Mouse (Mus musculus) 3134 (cell line): Measurements from ENCODE around the gene Adam11.
"Not testable (repeated sequence)": the region's sequence is repeated elsewhere in the genome, so short reads cannot be mapped to it uniquely, and the experiment has no call there.

Source experiments
- DNase-seq: peaks from one replicate; pipeline ENCODE4 v3.0.0-alpha.2; 2011; ENCODE audit warnings: low spot score; ENCODE audit not compliant: insufficient read length; ENCODE audit errors: extremely low read depth

Adam11 gene

DNA sequence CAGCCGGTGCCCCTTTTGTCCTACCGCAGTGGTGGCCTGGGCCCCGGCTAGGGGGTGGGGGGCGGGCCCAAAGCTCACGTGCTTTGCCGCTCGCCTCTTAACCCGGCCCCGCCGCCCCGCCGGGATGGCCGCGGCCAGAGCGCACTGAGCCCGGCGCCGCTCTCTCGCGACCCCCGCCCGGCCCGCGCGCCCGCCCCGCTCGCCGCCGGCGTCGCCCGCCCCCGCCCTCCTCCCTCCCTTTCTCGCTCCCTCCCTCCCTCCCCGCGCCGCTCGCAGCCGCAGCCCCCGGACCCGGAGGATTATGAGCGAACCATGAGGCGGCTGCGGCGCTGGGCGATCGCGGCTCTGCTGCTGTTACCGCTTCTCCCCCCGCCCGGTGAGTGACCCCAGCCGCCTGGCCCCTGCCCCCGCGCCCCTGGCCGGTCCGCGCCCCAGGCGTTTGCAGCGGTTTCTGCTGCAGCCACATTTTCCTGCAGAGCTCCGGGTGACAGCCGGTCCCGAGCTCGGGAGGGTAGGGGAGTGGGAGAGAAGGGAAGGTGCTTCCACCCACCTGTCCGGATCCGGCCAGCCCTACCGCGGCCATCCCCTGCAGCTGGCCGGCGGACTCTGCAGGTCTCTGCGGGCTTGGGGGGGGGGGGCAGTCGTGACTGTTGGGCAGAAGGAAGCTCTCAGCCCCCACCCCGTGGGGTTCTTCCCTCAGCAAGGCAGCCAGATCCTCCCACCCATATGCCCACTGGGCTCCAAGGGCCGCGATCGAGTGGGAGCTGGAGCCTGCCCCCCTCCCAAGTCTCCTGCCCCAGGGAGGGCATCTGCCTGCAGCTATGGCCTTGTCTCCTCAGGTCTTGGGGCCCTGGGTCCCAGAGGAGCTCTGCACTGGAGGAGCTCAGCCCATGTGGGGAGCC, at the start of gene Adam11:
Gene Adam11 (plus strand): TSS at position 131 of the 902 bp plus-strand sequence.
- no peak for DNase-seq

- DNase-seq = no peak
Measured at GRCm38 (mm10) chr11:102712411-102712810, 48.8 kb upstream of the Adam11 start.

GRCm38 (mm10) chr11:102714578-102714977, 46.7 kb upstream of the Adam11 start:
- not testable (repeated sequence) for DNase-seq

DNA sequence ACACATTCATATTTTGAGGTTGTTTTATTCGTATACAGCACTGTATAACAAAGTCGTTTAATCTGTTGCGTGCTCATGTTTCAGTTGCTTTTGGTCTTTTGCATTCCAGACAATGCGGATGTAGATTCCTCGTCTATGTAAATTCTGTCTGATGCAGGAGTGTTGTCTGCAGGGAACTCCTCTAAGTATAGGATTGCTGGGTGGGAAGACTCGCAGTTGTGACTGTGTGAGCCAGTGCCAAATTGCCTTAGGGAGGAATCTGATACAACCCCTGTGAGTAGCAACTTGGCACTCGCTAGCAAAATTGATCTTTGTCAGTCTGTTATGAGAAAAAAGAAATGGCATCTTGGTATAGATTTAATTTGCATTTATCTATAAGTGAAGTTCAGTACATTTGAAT, 45.1 kb upstream of the Adam11 start:
- DNase-seq = no peak

DNA sequence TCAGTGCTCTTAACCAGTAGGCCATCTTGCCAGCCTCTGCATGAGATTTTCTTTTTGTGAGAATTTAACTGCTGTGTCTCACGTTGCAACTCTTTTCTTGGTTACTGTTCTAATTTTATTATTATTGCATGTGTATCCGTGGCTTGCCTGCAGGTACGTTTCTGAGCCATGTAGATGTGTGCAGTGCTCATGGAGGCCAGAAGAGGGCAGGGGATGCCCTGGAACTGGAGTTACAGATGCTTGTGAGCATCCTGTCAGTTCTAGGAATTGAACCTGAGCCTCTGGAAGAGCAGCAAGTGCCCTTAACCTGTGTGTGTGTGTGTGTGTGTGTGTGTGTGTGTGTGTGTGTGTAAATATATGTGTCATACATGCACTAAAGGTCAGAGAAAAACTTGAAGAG, 35.7 kb upstream of the Adam11 start:
- no peak for DNase-seq

GRCm38 (mm10) chr11:102728614-102729013, 32.6 kb upstream of the Adam11 start:
- DNase-seq = peak; percentile 79

DNA sequence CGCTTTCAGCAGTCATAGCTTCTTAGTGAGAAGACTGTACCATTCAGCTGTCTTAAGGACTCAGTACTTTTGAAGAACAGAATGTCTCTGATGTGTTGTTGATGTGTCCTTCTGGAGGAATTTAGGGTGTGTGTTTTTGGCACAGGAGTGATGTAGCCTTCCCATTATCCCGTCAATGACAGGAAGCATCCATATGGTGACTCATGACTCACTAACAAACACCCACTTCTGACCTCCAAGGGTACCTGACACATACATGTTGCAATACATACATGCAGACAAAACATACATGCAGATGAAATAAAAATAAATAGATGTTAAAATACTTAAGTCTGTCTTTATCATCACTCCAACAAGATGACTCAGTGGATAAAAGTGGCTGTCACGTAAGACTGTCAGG, 31.4 kb upstream of the Adam11 start:
- peak; percentile 34 for DNase-seq

DNA sequence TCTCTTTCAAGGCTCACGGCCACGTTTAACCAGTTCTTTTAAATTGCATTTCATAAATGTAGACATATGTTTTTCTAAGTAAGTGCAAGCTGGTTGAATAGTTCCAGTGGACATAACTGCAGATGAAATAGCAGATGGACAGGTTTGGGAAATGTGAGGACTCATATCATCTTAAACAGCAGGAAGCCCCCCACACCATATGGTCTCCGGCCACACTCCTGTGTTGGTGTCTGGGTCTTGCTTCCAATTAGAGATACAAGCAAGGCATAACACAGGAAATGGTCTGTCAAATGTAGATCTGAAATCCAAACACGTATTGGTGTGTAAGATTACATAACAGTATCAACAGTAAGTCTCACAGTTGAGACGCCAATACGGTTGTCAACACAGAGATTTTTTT, 29.9 kb upstream of the Adam11 start:
- DNase-seq = no peak

DNA sequence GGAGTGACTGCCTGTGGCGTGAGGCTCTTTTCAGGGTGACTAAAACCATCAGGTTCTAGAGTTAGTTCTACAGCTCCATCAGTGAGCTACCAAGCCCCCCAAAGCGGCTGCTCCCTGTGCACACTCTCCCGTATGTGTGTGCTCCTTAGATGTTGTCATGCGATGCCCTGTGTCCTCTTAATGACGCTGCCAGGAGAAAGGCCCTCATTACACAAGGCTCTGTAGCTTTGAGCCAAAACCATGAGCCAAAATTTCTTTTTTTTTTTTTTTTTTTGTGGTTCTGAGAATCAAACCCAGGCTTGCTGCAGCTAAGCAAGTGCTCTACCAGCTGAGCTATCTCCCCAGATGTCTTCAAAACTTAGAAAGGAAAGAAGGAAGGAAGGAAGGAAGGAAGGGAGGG, 28.1 kb upstream of the Adam11 start:
- no peak for DNase-seq

DNA sequence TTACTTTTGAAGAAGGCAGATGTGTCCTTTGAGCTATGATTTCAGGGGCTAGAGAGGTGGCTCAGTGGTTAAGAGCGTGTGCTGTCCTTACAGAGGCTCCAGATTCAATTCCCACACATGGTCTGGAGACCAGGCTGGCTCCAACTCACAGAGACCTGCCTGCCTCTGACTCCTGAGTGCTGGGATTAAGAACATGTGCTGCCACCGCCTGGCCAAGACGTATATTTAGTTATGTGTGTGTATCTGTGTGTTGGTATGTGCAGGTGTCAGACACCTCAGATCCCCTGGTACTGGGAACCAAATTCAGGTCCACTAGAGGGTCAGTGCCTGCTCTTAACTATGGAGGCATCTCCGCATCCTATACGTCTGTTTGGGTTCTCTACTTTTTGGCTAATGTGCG, 26.3 kb upstream of the Adam11 start:
- DNase-seq = no peak

- no peak for DNase-seq
Measured at GRCm38 (mm10) chr11:102738046-102738445, 23.2 kb upstream of the Adam11 start.

DNA sequence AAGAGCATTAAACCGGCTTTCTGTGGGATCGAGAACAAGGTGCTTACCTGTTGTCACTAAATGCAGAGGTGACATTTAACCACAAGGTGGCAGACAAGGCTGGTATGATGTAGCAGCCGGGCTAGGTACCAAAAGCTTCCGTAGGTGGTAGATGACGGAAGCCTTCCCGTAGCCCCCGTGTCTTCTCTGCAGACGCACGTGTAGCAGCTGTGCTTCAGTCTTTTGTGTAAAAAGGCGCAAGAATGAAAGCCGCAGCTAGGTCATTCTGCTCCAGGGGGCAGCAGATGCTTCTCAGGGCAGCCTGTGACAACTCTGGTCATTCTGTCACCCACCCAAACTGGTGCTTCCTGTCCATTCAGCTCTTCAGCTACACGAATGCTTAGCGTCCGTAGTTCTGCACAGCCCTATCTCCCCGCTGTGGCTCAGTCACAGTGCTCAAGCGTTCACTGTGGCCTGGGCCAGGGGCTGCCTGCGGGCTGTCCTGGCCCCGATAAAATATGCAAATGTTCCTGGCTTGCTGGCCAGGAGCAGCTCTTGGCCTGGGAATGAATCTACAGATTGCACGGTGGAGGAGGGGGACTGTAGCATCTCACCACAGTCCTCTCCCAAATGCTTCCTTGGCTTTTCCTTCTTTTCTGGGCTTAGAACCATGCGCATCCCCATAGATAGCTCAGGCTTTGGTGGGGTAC, 21.8 kb upstream of the Adam11 start:
- no peak for DNase-seq

DNA sequence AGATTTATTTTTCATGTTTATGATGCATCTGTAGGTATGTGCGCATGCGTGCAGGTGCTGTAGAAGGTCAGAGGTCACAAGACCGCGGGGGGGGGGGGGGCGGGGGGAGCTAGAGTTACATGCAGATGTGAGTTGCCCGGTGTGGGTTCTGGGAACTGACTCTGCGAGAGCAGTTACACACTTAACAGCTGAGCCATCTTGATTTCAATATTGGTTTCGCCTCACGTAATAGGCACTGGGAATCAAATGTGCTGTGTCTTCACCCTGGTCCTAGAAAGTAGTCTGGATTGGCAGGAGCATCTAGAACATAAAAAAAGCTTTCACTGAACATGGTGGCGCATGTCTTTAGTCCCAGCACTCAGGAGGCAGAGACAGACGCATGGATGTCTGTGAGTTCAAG, 20.6 kb upstream of the Adam11 start:
- no peak for DNase-seq

GRCm38 (mm10) chr11:102741129-102741950, 19.9 kb upstream of the Adam11 start:
- DNase-seq = no peak

- DNase-seq = no peak
Measured at GRCm38 (mm10) chr11:102742066-102742465, 19.2 kb upstream of the Adam11 start.

DNA sequence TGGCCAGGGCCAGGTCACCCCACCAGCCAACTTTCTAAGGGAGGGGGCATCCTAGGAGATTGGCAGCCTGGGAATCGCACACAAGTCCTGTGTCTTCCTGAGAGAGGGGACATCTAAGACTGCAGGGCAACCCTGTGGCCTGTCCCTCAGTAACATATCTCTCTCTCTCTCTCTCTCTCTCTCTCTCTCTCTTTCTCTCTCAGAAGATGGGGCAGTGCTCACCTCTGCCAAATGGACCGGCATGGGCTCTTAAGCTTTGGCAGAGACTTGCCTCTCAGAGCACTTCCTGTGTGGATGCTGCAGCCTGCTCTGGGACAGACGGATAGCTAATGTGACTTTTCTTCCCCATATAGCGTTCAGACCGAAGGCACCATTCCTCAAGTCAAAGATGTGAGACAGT, 18.4 kb upstream of the Adam11 start:
- no peak for DNase-seq

DNA sequence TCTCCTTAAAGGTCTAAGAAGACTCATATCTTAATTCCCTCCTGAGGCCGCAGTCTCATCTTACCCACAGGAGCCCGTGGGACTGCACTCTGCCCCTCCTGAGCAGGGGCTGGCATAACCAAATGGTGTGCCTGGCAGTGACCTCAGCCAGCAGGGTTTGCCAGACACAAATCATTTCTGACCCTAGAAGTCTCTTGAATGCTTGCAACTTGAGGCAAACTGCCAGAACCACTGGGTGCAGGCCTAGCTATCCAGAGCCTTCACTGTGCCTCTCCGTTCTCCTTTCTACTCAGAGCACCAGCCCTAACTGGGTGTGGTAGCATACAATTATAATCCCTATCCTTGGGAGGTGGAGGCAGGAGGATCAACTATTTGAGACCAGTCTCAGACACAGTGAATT, 16.5 kb upstream of the Adam11 start:
- no peak for DNase-seq

DNA sequence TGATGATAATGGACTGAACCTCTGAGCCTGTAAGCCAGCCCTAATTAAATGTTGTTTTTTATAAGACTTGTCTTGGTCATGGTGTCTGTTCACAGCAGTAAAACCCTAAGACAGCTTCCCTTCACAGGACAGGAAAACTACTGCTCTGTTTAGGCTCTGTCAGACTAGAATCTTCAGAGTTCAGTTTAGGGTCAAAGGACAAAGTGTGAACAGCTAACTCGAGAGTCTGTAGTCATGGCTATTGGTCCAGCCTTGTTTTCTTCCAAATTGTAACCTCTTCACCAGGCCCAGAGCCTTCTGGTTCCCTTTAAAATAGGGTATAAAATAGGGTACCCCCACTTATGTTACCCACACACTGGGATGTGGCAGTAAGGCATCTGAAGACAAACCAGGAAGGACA, 13.4 kb upstream of the Adam11 start:
- DNase-seq = no peak

GRCm38 (mm10) chr11:102748381-102748780, 12.9 kb upstream of the Adam11 start:
- no peak for DNase-seq

DNA sequence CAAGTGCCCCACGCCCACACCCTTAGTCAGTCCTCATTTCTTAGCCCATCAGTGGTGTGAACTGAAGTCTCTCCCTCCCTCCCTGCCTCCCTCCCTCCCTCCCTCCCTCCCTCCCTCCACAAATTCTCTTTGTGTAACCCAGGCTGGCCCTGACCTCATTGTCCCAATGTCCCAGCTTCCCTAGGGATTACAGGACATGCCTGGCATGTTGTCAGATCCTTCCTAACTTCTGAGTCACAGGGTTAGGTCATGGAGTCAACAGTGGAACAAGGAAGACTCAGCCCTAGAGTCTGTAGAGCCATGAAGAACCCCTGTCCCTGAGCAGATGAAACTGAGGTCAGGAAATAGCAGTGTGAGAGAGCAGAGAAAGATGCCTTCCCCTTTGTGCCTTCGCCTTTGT, 11.5 kb upstream of the Adam11 start:
- DNase-seq = peak; percentile 67

- no peak for DNase-seq
Measured at GRCm38 (mm10) chr11:102752896-102753590, 8.2 kb upstream of the Adam11 start.
